In genomic region chr2:150643166-150643565, GRCm38 (mm10) we compare ENCODE assay signal across 13 mouse cellular contexts. TPM values are rescaled to one million over a fixed set of nuclear protein-coding genes. Genes with fewer than 3 reads are reported as not detected.
DNase-seq lines count a peak whose midpoint lies in the region; ATAC-seq lines count a peak whose summit lies in the region.
"Had no signal": no experiment of that assay in that cellular context is flagged by ENCODE, and none has a peak within 500 bp of the region (broad histone marks: within the 10 kb centered on the region; RNA-seq: fewer than 3 reads in every experiment).

No protein-coding gene starts in this region.

- DNase-seq in embryonic facial prominence, embryonic 11.5 days (ENCODE audit: low spot score) = no peak
- DNase-seq in thymus, postnatal 10 days (ENCODE audit: low spot score in 2 of 2) = no peak
- no peak for DNase-seq in thymus, postnatal 36 days
- no peak for DNase-seq in heart, postnatal 14 days
- DNase-seq: kidney, adult 18-20 months; lung, adult 2 months had no signal

- H3K27me3 ChIP-seq in embryonic facial prominence, embryonic 11.5 days (ENCODE audit: control insufficient read depth, insufficient read depth, low read length) = no peaks in the 10 kb centered on the region
- no peaks in the 10 kb centered on the region for H3K27me3 ChIP-seq in hindbrain, embryonic 12.5 days
- H3K27me3 ChIP-seq in midbrain, embryonic 15.5 days (replicated peaks) = no peaks in the 10 kb centered on the region
- H3K27me3 ChIP-seq: heart, embryonic 15.5 days had no signal

- H3K4me3 ChIP-seq in brown adipose tissue, adult 24 weeks (ENCODE audit: insufficient read depth, low read depth, low read length) = no peak overlapping the region
- H3K4me3 ChIP-seq in embryonic facial prominence, embryonic 11.5 days (ENCODE audit: low read depth, low read length) = no peak overlapping the region
- H3K4me3 ChIP-seq in hindbrain, embryonic 12.5 days = no peak overlapping the region
- no peak overlapping the region for H3K4me3 ChIP-seq in midbrain, embryonic 15.5 days
- H3K4me3 ChIP-seq: heart, embryonic 15.5 days had no signal

- no peak for ATAC-seq in embryonic facial prominence, embryonic 11.5 days (replicated peaks; ENCODE audit: insufficient number of reproducible peaks, low FRiP score, low TSS enrichment, low read depth)
- ATAC-seq in hindbrain, embryonic 12.5 days (ENCODE audit: low FRiP score) = no peak
- ATAC-seq in midbrain, embryonic 15.5 days (replicated peaks) = no peak

- no peak overlapping the region for H3K9ac ChIP-seq in embryonic facial prominence, embryonic 11.5 days (replicated peaks; ENCODE audit: low read length)
- no peak overlapping the region for H3K9ac ChIP-seq in hindbrain, embryonic 12.5 days
- H3K9ac ChIP-seq in midbrain, embryonic 15.5 days = no peak overlapping the region
- H3K9ac ChIP-seq: heart, embryonic 15.5 days had no signal

- H3K4me1 ChIP-seq in brown adipose tissue, adult 24 weeks (ENCODE audit: control insufficient read depth, insufficient read depth, insufficient read length, low read length) = peaks cover 5% of the 10 kb centered on the region; the same call in 1 of the 2 replicates
- no peaks in the 10 kb centered on the region for H3K4me1 ChIP-seq in embryonic facial prominence, embryonic 11.5 days (ENCODE audit: control insufficient read depth, insufficient read depth, low read length)
- peaks cover 16% of the 10 kb centered on the region for H3K4me1 ChIP-seq in hindbrain, embryonic 12.5 days
- peaks cover 3% of the 10 kb centered on the region; the same call in 1 of the 2 replicates for H3K4me1 ChIP-seq in midbrain, embryonic 15.5 days
- H3K4me1 ChIP-seq: heart, embryonic 15.5 days had no signal

- no peak overlapping the region for H3K4me2 ChIP-seq in embryonic facial prominence, embryonic 11.5 days (ENCODE audit: low read depth, low read length)
- H3K4me2 ChIP-seq in hindbrain, embryonic 12.5 days (replicated peaks) = no peak overlapping the region
- no peak overlapping the region for H3K4me2 ChIP-seq in midbrain, embryonic 15.5 days
- H3K4me2 ChIP-seq: heart, embryonic 15.5 days had no signal

- intact Hi-C loops in heart, postnatal 14 days (cut with DNase I) = no loop called here

- H3K27ac ChIP-seq in brown adipose tissue, adult 24 weeks (replicated peaks; ENCODE audit: low read depth, low read length) = peak overlapping the region; percentile 46; the same call in 1 of the 2 replicates
- 0 out of 2 replicates have a peak overlapping the region, but pooled peaks have one; percentile 32 for H3K27ac ChIP-seq in embryonic facial prominence, embryonic 11.5 days (replicated peaks; ENCODE audit: low read depth, low read length)
- H3K27ac ChIP-seq in hindbrain, embryonic 12.5 days = peak overlapping the region; percentile 82
- H3K27ac ChIP-seq in midbrain, embryonic 15.5 days = peak overlapping the region; percentile 86
- H3K27ac ChIP-seq: heart, embryonic 15.5 days had no signal

- H3K36me3 ChIP-seq in embryonic facial prominence, embryonic 11.5 days (replicated peaks; ENCODE audit: control insufficient read depth, insufficient read depth, low read depth, low read length) = no peaks in the 10 kb centered on the region
- 0 out of 2 replicates have a peak, but pooled peaks cover 3% of the 10 kb centered on the region for H3K36me3 ChIP-seq in hindbrain, embryonic 12.5 days
- H3K36me3 ChIP-seq in midbrain, embryonic 15.5 days (replicated peaks) = no peaks in the 10 kb centered on the region
- H3K36me3 ChIP-seq: heart, embryonic 15.5 days had no signal

- H3K9me3 ChIP-seq in embryonic facial prominence, embryonic 11.5 days (replicated peaks; ENCODE audit: control insufficient read depth, low read length) = no peaks in the 10 kb centered on the region
- H3K9me3 ChIP-seq in hindbrain, embryonic 12.5 days (replicated peaks) = no peaks in the 10 kb centered on the region
- no peaks in the 10 kb centered on the region for H3K9me3 ChIP-seq in midbrain, embryonic 15.5 days
- H3K9me3 ChIP-seq: heart, embryonic 15.5 days had no signal

- 84% methylated on average over 1 of the region's 1 CpGs for WGBS in embryonic facial prominence, embryonic 11.5 days
- WGBS in hindbrain, embryonic 12.5 days = 79% methylated on average over 1 of the region's 1 CpGs
- WGBS in midbrain, embryonic 15.5 days = 64% methylated on average over 1 of the region's 1 CpGs

RNA-seq across cellular contexts. Expression of gene Acss1, which starts 25.1 kb away (rescaled TPM):
- 95.0 and 102 TPM in 2 replicates for polyA plus RNA-seq in brown adipose tissue, adult 24 weeks (2012; ENCODE audit: insufficient read depth, insufficient read length, missing spikeins)
- polyA plus RNA-seq in embryonic facial prominence, embryonic 11.5 days (2014; fragmentation: Nextera tagmentation; extraction: Ambion mirVana) = 8.4 and 10.0 TPM in 2 replicates
- polyA plus RNA-seq in hindbrain, embryonic 12.5 days (2016; fragmentation: Nextera tagmentation; extraction: Ambion mirVana) = 28.4 and 32.6 TPM in 2 replicates
- 16.7 and 20.9 TPM in 2 replicates for polyA plus RNA-seq in midbrain, embryonic 15.5 days (2015; fragmentation: Nextera tagmentation; extraction: Ambion mirVana)
- 100 to 1,000 TPM; 121 to 136 TPM for total RNA-seq in heart, postnatal 14 days (2021)

RNA-seq across cellular contexts. Expression of gene Apmap, which starts 34.8 kb away (rescaled TPM):
- polyA plus RNA-seq in brown adipose tissue, adult 24 weeks (2012; ENCODE audit: insufficient read depth, insufficient read length, missing spikeins) = 125 and 136 TPM in 2 replicates
- polyA plus RNA-seq in embryonic facial prominence, embryonic 11.5 days (2014; fragmentation: Nextera tagmentation; extraction: Ambion mirVana) = 28.3 and 32.0 TPM in 2 replicates
- polyA plus RNA-seq in hindbrain, embryonic 12.5 days (2016; fragmentation: Nextera tagmentation; extraction: Ambion mirVana) = 36.1 and 38.1 TPM in 2 replicates
- 39.5 and 42.1 TPM in 2 replicates for polyA plus RNA-seq in midbrain, embryonic 15.5 days (2015; fragmentation: Nextera tagmentation; extraction: Ambion mirVana)
- 10 to 100 TPM; 46.6 to 48.6 TPM for total RNA-seq in heart, postnatal 14 days (2021)

RNA-seq across cellular contexts. Expression of gene Vsx1, which starts 46.0 kb away (rescaled TPM):
- polyA plus RNA-seq in brown adipose tissue, adult 24 weeks (2012; ENCODE audit: insufficient read depth, insufficient read length, missing spikeins) = not detected in 2 replicates
- polyA plus RNA-seq in embryonic facial prominence, embryonic 11.5 days (2014; fragmentation: Nextera tagmentation; extraction: Ambion mirVana) = 0.18 TPM in 1 of 2 replicates, not detected in the other
- polyA plus RNA-seq in hindbrain, embryonic 12.5 days (2016; fragmentation: Nextera tagmentation; extraction: Ambion mirVana) = 1.0 and 1.3 TPM in 2 replicates
- polyA plus RNA-seq in midbrain, embryonic 15.5 days (2015; fragmentation: Nextera tagmentation; extraction: Ambion mirVana) = 0.04 and 0.06 TPM in 2 replicates
- total RNA-seq in heart, postnatal 14 days (2021) = not detected
- total RNA-seq: megakaryocyte progenitor cell, adult 5-6 weeks had no signal
- polyA plus RNA-seq: gonadal fat pad, adult 2 months; heart, embryonic 15.5 days; lung, adult 2 months; stomach, embryonic 16.5 days had no signal

Comparison
In these comparisons a context has a peak if more than half of its experiments do, and no peak if none do; other contexts are left out.
1. H3K27ac ChIP-seq: peak in every context shown above with its lines; median percentile 86 in midbrain, embryonic 15.5 days; 82 in hindbrain, embryonic 12.5 days; 46 in brown adipose tissue, adult 24 weeks; 32 in embryonic facial prominence, embryonic 11.5 days.